Mouse (Mus musculus) myocyte (in vitro differentiated cells): Measurements from ENCODE around the gene Ankar.

ENCODE experiments used
- MYOG ChIP-seq, 3 experiments: IDR thresholded peaks; one replicate each; pipeline ENCODE4 v1.6.1; 2011; ENCODE audit warnings: control low read depth in 2 of 3, low read depth in 2 of 3, mild to moderate bottlenecking in 2 of 3; ENCODE audit not compliant: insufficient read length in 2 of 3, control insufficient read depth in 1 of 3, insufficient read depth in 1 of 3
- POLR2A ChIP-seq: IDR thresholded peaks from one replicate; pipeline ENCODE4 v1.6.1; 2011; ENCODE audit warnings: low read depth, mild to moderate bottlenecking, control low read depth, moderate library complexity; ENCODE audit not compliant: insufficient read length
- SRF ChIP-seq: IDR thresholded peaks from one replicate; pipeline ENCODE4 v1.6.1; 2011; ENCODE audit warnings: low read depth; ENCODE audit not compliant: control insufficient read depth, insufficient read length
- TCF12 ChIP-seq: IDR thresholded peaks from one replicate; pipeline ENCODE4 v1.6.1; 2011; ENCODE audit warnings: mild to moderate bottlenecking, control low read depth; ENCODE audit not compliant: poor library complexity, insufficient read depth, severe bottlenecking
- USF1 ChIP-seq: IDR thresholded peaks from one replicate; pipeline ENCODE4 v1.6.1; 2011; ENCODE audit warnings: low read depth, mild to moderate bottlenecking, control low read depth, moderate library complexity

- no peak for TF ChIP-seq POLR2A
- TF ChIP-seq USF1, result no peak
- no peak for TF ChIP-seq SRF
- no peak for TF ChIP-seq MYOG (IDR thresholded peaks at IDR 0.05; ENCODE audit: control insufficient read depth in 1 of 3, insufficient read depth in 1 of 3, insufficient read length in 2 of 3, low read depth in 2 of 3)
- TF ChIP-seq TCF12, result no peak
These were observed 46.0 kb upstream of the Ankar start for GRCm38 (mm10) chr1:72746382-72746781.
